Mouse (Mus musculus): ENCODE data around the gene Kcnn4. TPM values are rescaled to one million over a fixed set of nuclear protein-coding genes. Genes with fewer than 3 reads are reported as not detected.
A peak's percentile ranks its signal among the peaks of the same experiment; 100 is the strongest.

The Kcnn4 gene
- polyA plus RNA-seq, 1 experiment from 2014 or later = 9.6 TPM

DNA sequence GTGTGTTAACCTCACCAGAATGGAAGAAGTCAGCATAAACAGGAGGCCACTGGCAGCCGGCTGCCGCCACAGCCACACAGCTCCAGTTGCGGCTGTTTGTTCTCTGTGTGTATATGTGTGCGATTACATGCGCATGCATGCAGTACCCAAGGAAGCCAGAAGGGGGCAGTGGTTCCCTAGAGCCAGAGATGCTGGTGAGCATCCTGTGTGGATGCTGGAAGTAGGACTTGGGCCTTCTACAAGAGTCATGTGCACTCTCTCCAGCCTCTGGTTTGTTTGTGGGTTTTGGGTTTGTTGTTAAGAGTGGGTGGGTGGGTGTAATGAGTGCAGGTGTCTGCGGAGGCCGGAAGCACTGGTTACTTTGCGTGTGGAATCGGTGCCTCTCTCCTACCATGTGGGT, 32.8 kb downstream of the Kcnn4 start:
- no peak overlapping the region for H3K4me3 ChIP-seq (replicated peaks; ENCODE audit: low read depth, low read length)
- ATAC-seq (replicated peaks; ENCODE audit: low FRiP score, low read depth) (no peak), DNase-seq (ENCODE audit: low spot score) (no peak)
- H3K9me3 ChIP-seq (replicated peaks; ENCODE audit: low read length) = no peaks in the 10 kb centered on the region
- peaks cover 8% of the 10 kb centered on the region for H3K36me3 ChIP-seq (ENCODE audit: insufficient read depth, low read length)
- H3K9ac ChIP-seq (ENCODE audit: low read depth, low read length) = no peak overlapping the region
- H3K4me1 ChIP-seq (replicated peaks; ENCODE audit: insufficient read depth, low read length) = 0 out of 2 replicates have a peak, but pooled peaks cover 2% of the 10 kb centered on the region
- TF ChIP-seq CTCF (IDR thresholded peaks at IDR 0.05; ENCODE audit: low read depth) = peak; percentile 54
- H3K27me3 ChIP-seq (ENCODE audit: insufficient read depth, low read length) = no peaks in the 10 kb centered on the region
- no peak overlapping the region for H3K4me2 ChIP-seq (ENCODE audit: low read length)
- H3K27ac ChIP-seq = no peak overlapping the region
- WGBS = 98% methylated on average over 9 of the region's 9 CpGs

- Histone ChIP-seq H3K9ac (ENCODE audit: low read depth, low read length) (no peak overlapping the region), H3K36me3 (ENCODE audit: insufficient read depth, low read length) (peaks cover 8% of the 10 kb centered on the region), H3K27ac (no peak overlapping the region), H3K4me2 (ENCODE audit: low read length) (no peak overlapping the region), H3K4me1 (replicated peaks; ENCODE audit: insufficient read depth, low read length) (no peaks in the 10 kb centered on the region; the same call in 1 of the 2 replicates), H3K4me3 (replicated peaks; ENCODE audit: low read depth, low read length) (no peak overlapping the region), H3K27me3 (ENCODE audit: insufficient read depth, low read length) (no peaks in the 10 kb centered on the region), H3K9me3 (replicated peaks; ENCODE audit: low read length) (no peaks in the 10 kb centered on the region)
- no peak for TF ChIP-seq CTCF (IDR thresholded peaks at IDR 0.05; ENCODE audit: low read depth)
- DNase-seq (ENCODE audit: low spot score) = no peak
- no peak for ATAC-seq (replicated peaks; ENCODE audit: low FRiP score, low read depth)
- 90% methylated on average over 13 of the region's 13 CpGs for WGBS
Measured at GRCm38 (mm10) chr7:24405649-24406048, 35.6 kb downstream of the Kcnn4 start.

DNA sequence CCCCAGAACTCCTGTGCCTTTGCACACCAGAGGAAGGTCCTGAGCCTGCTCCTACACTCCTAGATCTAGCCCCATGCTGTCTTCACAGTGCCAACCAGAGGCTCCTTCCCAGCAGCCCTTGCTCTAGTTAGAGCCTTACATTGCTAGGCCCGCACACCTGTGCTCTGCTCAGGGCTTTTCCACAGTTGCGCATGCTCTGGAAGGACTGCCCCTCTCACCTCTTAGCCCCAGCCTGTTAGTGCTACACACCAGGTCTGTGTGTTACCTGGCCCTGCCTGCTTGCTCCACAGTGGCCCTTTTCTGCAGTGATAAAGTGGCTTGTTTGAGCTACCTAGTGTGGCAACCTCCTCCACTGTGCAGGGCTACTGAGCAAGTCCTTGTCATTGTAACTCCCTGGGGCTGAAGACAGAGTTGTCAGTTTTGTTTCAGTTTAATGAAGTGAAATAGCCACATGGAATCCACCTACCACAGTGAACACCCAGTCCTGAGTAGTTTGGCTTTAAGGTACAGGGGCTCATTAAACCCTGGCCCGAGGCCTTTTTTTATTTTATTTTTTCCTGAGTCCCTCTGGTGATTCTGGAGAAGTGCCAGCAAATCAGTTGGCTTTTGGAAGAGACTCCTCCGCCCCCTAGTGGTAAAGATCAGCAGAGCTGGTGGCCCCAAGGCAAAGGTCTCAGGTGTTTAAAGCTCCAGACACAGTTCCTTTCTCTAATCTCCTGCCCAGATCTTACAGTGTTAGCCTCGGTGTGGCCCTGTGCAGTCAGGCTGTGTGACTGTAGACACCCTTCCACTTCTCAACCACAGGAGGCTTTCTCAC, 36.7 kb downstream of the Kcnn4 start:
- peak; percentile 86 for TF ChIP-seq CTCF (IDR thresholded peaks at IDR 0.05; ENCODE audit: low read depth)
- 43% methylated on average over 5 of the region's 5 CpGs for WGBS
- no peaks in the 10 kb centered on the region; the same call in 1 of the 2 replicates for H3K4me1 ChIP-seq (replicated peaks; ENCODE audit: insufficient read depth, low read length)
- peak; percentile 72 for ATAC-seq (replicated peaks; ENCODE audit: low FRiP score, low read depth)
- peak; percentile 93 for DNase-seq (ENCODE audit: low spot score)
- peaks cover 8% of the 10 kb centered on the region for H3K36me3 ChIP-seq (ENCODE audit: insufficient read depth, low read length)
- H3K27ac ChIP-seq = no peak overlapping the region; the same call in 1 of the 2 replicates
- no peaks in the 10 kb centered on the region for H3K27me3 ChIP-seq (ENCODE audit: insufficient read depth, low read length)
- H3K9ac ChIP-seq (ENCODE audit: low read depth, low read length) = no peak overlapping the region
- H3K4me2 ChIP-seq (ENCODE audit: low read length) = no peak overlapping the region
- no peak overlapping the region for H3K4me3 ChIP-seq (replicated peaks; ENCODE audit: low read depth, low read length)
- H3K9me3 ChIP-seq (replicated peaks; ENCODE audit: low read length) = no peaks in the 10 kb centered on the region

DNA sequence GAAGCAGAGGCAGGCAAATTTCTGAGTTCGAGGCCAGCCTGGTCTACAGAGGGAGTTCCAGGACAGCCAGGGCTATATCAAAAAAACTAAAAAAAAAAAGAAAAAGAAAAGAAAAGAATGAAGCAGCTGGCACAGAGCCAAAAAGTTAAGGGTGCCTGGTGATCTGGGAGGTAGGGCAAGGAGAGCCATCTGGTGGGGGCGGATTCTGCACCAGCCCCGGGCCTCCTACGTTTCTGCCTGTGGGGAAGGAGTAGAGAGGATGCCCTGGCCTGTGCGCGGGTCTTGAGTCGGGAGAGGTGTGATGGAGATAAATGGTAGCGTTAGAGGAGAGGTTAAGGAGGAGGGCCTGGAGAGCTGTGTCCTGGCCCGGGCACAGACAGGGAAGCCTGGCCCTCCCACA, 38.1 kb downstream of the Kcnn4 start:
- H3K27me3 ChIP-seq (ENCODE audit: insufficient read depth, low read length) = no peaks in the 10 kb centered on the region
- no peak for ATAC-seq (replicated peaks; ENCODE audit: low FRiP score, low read depth)
- no peak overlapping the region for H3K4me3 ChIP-seq (replicated peaks; ENCODE audit: low read depth, low read length)
- DNase-seq (ENCODE audit: low spot score) = no peak
- no peaks in the 10 kb centered on the region for H3K9me3 ChIP-seq (replicated peaks; ENCODE audit: low read length)
- WGBS = 74% methylated on average over 9 of the region's 9 CpGs
- H3K4me1 ChIP-seq (replicated peaks; ENCODE audit: insufficient read depth, low read length) = no peaks in the 10 kb centered on the region; the same call in 1 of the 2 replicates
- no peak for TF ChIP-seq CTCF (IDR thresholded peaks at IDR 0.05; ENCODE audit: low read depth)
- no peak overlapping the region for H3K4me2 ChIP-seq (ENCODE audit: low read length)
- peaks cover 8% of the 10 kb centered on the region for H3K36me3 ChIP-seq (ENCODE audit: insufficient read depth, low read length)
- H3K9ac ChIP-seq (ENCODE audit: low read depth, low read length) = no peak overlapping the region
- H3K27ac ChIP-seq = no peak overlapping the region

- ATAC-seq (replicated peaks; ENCODE audit: low FRiP score, low read depth) (no peak), DNase-seq (ENCODE audit: low spot score) (no peak)
- Histone ChIP-seq H3K4me3 (replicated peaks; ENCODE audit: low read depth, low read length) (no peak overlapping the region), H3K4me2 (ENCODE audit: low read length) (no peak overlapping the region), H3K9me3 (replicated peaks; ENCODE audit: low read length) (no peaks in the 10 kb centered on the region), H3K27me3 (ENCODE audit: insufficient read depth, low read length) (no peaks in the 10 kb centered on the region), H3K36me3 (ENCODE audit: insufficient read depth, low read length) (peaks cover 8% of the 10 kb centered on the region), H3K27ac (peak overlapping the region; percentile 8; the same call in 1 of the 2 replicates), H3K4me1 (replicated peaks; ENCODE audit: insufficient read depth, low read length) (no peaks in the 10 kb centered on the region; the same call in 1 of the 2 replicates), H3K9ac (ENCODE audit: low read depth, low read length) (no peak overlapping the region)
- 66% methylated on average over 6 of the region's 6 CpGs for WGBS
- no peak for TF ChIP-seq CTCF (IDR thresholded peaks at IDR 0.05; ENCODE audit: low read depth)
Measured at GRCm38 (mm10) chr7:24410123-24410522, 40.1 kb downstream of the Kcnn4 start.

DNA sequence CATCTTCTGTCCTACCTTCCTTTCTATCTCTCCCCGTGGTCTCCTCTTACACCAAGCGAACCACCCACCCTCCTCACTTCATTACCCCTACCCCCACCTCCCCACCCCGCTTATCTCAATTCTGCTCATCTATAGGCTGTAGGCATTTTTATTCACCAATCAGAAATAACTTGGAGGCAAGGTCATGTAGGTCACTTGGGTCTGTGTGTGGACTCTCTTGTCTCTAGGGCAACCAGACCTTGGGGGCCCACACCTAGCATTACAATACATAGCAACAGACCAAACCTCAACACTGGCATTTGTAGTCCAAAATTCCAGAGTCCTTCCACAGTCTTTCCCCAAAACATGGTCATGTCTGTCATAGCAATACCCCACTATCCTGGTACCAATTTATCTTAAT, 40.8 kb downstream of the Kcnn4 start:
- DNase-seq (ENCODE audit: low spot score) (no peak), ATAC-seq (replicated peaks; ENCODE audit: low FRiP score, low read depth) (no peak)
- no peak for TF ChIP-seq CTCF (IDR thresholded peaks at IDR 0.05; ENCODE audit: low read depth)
- Histone ChIP-seq H3K9ac (ENCODE audit: low read depth, low read length) (no peak overlapping the region), H3K4me1 (replicated peaks; ENCODE audit: insufficient read depth, low read length) (no peaks in the 10 kb centered on the region; the same call in 1 of the 2 replicates), H3K4me3 (replicated peaks; ENCODE audit: low read depth, low read length) (no peak overlapping the region), H3K27me3 (ENCODE audit: insufficient read depth, low read length) (no peaks in the 10 kb centered on the region), H3K36me3 (ENCODE audit: insufficient read depth, low read length) (peaks cover 3% of the 10 kb centered on the region; the same call in 1 of the 2 replicates), H3K27ac (no peak overlapping the region), H3K9me3 (replicated peaks; ENCODE audit: low read length) (no peaks in the 10 kb centered on the region), H3K4me2 (ENCODE audit: low read length) (no peak overlapping the region)
- 69% methylated on average over 3 of the region's 3 CpGs for WGBS

Data from kidney, postnatal 0 days (tissue).